Mouse (Mus musculus) urinary bladder, postnatal 4 days (tissue): Measurements from ENCODE around the gene Ccdc92.

ENCODE experiments used
- DNase-seq, 2 experiments: peaks; one replicate each; pipeline ENCODE4 v3.0.0; 2021 to 2022; ENCODE audit warnings: low spot score in 2 of 2

Gene Ccdc92

DNA sequence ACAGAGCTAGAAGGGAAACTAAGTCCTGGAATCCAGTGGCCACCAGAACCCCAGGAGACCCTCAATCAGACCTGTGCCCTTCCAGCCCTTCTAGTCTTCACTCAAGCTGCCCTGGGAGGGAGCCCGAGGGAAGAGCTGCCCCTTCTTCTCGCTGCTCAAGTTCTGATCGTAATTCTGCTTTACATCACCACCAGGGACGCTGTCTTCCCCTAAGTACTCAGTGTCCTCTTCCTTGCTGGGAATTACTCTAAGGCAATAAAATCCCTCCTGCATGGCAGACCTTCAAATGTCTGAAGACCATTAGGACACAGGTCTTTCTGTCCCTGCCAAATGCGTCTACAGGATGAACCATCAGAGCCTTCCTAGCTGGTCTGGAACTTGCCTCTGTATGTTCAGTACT is 2.2 kb downstream of the Ccdc92 start:
- no peak for DNase-seq

GRCm38 (mm10) chr5:124854202-124854601 is 8.0 kb downstream of the Ccdc92 start:
- no peak for DNase-seq

GRCm38 (mm10) chr5:124853079-124853478 is 9.1 kb downstream of the Ccdc92 start:
- DNase-seq: no peak

- DNase-seq: no peak
Measured at GRCm38 (mm10) chr5:124852294-124852693, 9.9 kb downstream of the Ccdc92 start.

DNA sequence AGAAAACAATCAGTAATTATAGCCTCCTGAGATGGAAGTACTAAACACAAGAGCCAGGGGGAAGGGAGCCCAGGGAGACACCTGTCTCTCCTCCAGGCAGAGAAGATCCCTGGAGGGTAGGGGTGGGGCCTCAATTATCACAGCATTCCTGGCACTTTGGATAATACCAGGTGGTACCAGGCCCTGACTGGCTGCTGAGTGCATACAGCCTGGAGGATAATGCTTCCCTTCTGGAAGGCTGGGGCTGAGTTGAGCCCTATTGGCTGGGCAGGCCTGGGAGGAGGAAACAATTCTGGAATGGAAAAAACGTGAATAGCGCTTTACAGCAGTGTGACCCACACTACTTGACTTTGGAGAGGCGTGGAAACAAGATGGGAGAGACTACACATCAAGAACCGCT is 10.7 kb downstream of the Ccdc92 start:
- no peak for DNase-seq

DNA sequence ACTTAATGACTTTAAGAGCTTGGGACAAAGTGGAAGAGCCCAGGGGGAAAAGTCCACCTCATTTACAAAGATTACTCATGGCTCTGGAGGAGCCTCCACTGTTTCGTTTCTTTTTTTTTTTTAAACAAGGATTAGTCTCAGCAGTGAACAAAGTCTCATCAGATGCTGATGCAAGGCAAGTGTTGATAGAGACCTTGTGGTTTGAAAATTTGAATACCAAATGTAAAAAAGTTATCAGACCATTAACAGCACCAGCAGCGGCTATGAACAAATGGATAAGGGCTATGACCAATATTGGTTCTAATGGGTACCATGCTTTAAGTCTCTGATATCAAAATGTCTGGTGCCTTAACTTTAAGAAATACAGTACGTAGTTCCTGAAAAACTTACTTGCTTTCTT is 13.2 kb downstream of the Ccdc92 start:
- DNase-seq: no peak

- no peak for DNase-seq
Measured at GRCm38 (mm10) chr5:124847014-124847413, 15.2 kb downstream of the Ccdc92 start.

DNA sequence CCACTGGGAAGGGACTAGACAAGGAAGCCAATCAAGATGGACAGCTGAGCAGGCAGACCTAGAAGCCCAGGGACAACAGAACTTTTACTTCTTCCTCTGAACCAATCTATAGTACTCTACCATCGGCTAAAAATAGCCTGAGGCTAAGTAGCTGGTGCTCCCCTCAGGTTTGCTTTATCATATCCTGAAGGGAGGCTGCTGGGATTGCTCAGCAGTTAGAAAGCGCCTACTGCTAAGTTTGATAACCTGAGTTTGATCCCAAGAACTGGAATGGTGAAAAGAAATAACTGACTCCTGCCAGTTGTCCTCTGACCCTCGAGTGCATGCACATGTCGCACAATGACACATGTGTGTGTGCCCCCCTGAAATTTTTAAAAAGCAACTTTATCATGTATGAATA is 17.3 kb downstream of the Ccdc92 start:
- DNase-seq: no peak

- DNase-seq: no peak
Measured at GRCm38 (mm10) chr5:124843386-124843785, 18.8 kb downstream of the Ccdc92 start.

DNA sequence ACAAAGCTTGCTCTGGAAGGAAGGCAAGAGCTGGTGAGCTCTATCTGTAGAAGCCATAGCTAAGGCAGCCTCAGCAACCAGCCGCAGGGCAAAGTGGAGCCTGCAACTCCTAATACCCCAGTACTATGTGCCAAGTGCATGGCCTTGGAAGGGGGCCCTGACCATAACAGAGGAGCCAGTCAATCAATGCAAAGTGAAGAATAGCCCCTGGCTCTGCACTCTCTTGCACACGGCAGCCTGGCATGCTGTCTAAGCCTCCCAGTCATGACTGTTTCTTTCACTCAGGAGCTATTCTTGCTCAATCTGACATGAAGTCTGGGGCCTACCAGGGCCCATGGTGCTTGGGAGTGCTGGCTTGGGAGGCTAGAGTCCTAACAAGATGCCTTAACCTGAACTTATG is 21.6 kb downstream of the Ccdc92 start:
- DNase-seq: no peak

- DNase-seq: no peak
Measured at GRCm38 (mm10) chr5:124840202-124840601, 22.0 kb downstream of the Ccdc92 start.

DNA sequence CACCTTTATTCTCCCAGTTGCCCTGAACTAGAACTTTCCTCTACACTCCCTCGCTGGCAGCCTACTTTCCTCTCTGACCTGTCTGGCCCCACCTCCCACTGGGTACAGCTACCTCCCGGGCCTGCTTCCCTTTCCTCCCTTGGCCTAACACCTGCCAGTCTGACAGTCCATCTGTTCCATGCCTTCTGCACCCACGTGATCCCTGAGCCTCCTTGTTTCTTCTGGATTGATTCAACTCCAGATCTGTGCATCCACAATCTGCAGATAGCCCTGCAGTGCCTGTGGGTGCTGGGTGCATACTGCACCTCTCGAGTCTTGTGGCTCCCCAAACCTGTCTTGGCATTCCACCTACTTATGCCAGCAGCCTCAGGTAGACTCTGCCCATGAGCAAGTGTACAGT is 25.6 kb downstream of the Ccdc92 start:
- DNase-seq: no peak

DNA sequence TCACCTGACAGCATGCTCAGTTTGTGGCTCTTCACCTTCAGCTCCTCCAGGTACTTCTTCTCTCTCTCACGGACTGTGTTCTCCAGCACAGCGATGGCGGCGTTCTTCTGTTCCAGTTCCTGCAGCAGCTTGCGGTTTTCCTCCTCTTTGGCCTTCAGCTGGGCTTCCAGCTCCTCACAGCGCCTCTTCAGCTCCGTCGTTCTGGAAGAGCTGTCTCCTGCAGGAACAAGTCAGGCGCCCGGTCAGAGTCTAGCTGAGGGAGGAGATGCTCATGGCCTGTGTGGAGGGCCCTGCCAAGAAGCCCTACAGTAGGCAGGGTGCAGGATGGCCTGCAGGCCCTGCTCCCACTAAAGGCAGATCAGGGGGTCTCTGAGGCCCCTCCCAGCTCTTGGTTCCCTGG is 26.1 kb downstream of the Ccdc92 start:
- no peak for DNase-seq

- no peak for DNase-seq
Measured at GRCm38 (mm10) chr5:124835218-124835617, 27.0 kb downstream of the Ccdc92 start.

- DNase-seq: no peak
Measured at GRCm38 (mm10) chr5:124830331-124830730, 31.9 kb downstream of the Ccdc92 start.

DNA sequence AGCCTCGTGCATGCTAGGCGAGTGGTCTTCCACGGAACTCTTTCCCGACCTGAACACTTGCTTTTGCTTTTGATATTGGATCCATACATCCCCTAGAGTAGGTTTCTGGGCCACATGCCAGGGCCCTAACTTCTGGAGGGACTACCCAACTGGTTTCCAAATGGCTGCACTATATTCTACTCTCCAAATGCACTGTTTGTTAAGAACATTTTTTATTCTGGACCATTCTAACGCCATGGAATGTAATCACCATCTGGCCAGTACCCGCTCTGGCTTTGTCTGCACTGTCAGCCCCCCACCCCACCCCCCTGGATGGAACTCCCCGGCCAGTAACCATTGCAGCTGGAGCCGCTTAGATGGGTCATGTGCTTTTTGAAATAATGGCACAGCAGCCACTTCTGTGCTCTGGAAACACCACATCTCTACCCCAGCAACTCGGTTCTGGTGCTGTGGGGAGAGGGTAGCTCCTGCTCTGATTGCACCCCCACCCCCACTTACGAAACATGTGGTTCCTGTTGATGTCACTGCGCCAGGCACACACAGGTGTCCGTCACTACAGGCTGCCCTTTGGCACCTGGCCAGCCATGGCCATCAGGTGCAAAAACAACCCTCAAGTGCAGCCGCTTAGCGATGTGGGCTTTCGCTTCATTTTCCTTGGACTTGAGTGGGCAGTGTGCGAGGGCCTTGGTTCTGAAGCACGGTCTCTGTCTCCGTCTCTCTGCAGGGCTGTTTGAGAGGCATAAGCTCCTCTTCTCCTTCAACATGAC is 39.9 kb downstream of the Ccdc92 start:
- no peak for DNase-seq

GRCm38 (mm10) chr5:124817050-124817449 is 45.2 kb downstream of the Ccdc92 start:
- DNase-seq: no peak

- no peak for DNase-seq
Measured at GRCm38 (mm10) chr5:124814797-124815196, 47.4 kb downstream of the Ccdc92 start.

DNA sequence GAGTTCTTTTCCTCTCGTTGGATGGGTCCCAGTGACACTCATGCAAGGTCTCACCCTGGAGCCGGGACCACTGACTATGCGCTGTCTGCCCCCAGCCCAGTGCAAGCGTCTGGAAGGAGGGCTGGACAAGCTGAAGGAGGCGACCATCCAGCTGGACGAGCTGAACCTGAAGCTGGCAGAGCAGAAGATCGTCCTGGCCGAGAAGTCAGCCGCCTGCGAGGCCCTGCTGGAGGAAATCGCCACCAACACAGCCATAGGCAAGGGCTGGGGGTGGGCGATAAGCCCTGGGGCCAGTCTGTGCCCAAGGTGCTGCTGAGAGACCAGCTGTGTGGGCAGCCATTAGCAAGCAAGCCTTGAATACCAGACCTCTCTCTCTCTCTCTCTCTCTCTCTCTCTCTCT is 49.8 kb downstream of the Ccdc92 start:
- DNase-seq: no peak

- DNase-seq: no peak
Measured at GRCm38 (mm10) chr5:124809708-124810366, 52.4 kb downstream of the Ccdc92 start.

GRCm38 (mm10) chr5:124792112-124792511 is 70.1 kb downstream of the Ccdc92 start:
- DNase-seq: no peak

- DNase-seq: no peak
Measured at GRCm38 (mm10) chr5:124785650-124786049, 76.6 kb downstream of the Ccdc92 start.
